Comparison of ENCODE assay signal across 25 mouse cellular contexts in genomic region chr5:80326986-80327385, GRCm38 (mm10).
"Had no signal": no experiment of that assay in that cellular context is flagged by ENCODE, and none has a peak within 500 bp of the region (broad histone marks: within the 10 kb centered on the region; RNA-seq: fewer than 3 reads in every experiment).

No protein-coding gene starts in this region.

- H3K36me3 ChIP-seq: heart, embryonic 10.5 days; heart, embryonic 12.5 days; hindbrain, embryonic 10.5 days; hindbrain, embryonic 12.5 days; intestine, embryonic 15.5 days; liver, embryonic 13.5 days; liver, embryonic 15.5 days had no signal

- DNase-seq: gastrocnemius, adult 2 months; gastrocnemius, postnatal 10 days; gastrocnemius, postnatal 25 days; heart, adult 18-20 months; heart, postnatal 10 days; heart, postnatal 4 days; kidney, adult 18-20 months; kidney, adult 8-10 months; kidney, postnatal 14 days; kidney, postnatal 4 days; liver; liver, embryonic 13.5 days had no signal

- ATAC-seq: hindbrain, embryonic 16.5 days; inflammation-experienced regulatory T-cells, adult 6 months; intestine, embryonic 15.5 days; intestine, postnatal 0 days had no signal

- H3K27ac ChIP-seq: gastrocnemius, adult 2 months; heart, embryonic 10.5 days; hindbrain, embryonic 10.5 days; hindbrain, embryonic 12.5 days; hindbrain, embryonic 14.5 days; intestine, embryonic 15.5 days; layer of hippocampus, adult 2 months; left cerebral cortex, adult 2 months; liver, embryonic 13.5 days; liver, embryonic 15.5 days had no signal

- H3K4me1 ChIP-seq: heart, embryonic 10.5 days; heart, embryonic 12.5 days; hindbrain, embryonic 10.5 days; hindbrain, embryonic 12.5 days; intestine, embryonic 15.5 days; liver, embryonic 13.5 days; liver, embryonic 15.5 days had no signal

- H3K9ac ChIP-seq: heart, embryonic 12.5 days; hindbrain, embryonic 12.5 days; hindbrain, embryonic 14.5 days; intestine, embryonic 15.5 days; liver, embryonic 13.5 days; liver, embryonic 15.5 days had no signal

- H3K4me2 ChIP-seq: heart, embryonic 12.5 days; hindbrain, embryonic 12.5 days; hindbrain, embryonic 14.5 days; intestine, embryonic 15.5 days; liver, embryonic 11.5 days; liver, embryonic 13.5 days; liver, embryonic 15.5 days had no signal

- H3K4me3 ChIP-seq: gastrocnemius, adult 2 months; heart, embryonic 10.5 days; heart, embryonic 12.5 days; hindbrain, embryonic 10.5 days; hindbrain, embryonic 12.5 days; intestine, embryonic 15.5 days; layer of hippocampus, adult 2 months; left cerebral cortex, adult 2 months; liver, embryonic 13.5 days; liver, embryonic 15.5 days had no signal

- H3K27me3 ChIP-seq: heart, embryonic 12.5 days; hindbrain, embryonic 12.5 days; intestine, embryonic 15.5 days; liver, embryonic 13.5 days; liver, embryonic 15.5 days had no signal

- H3K9me3 ChIP-seq: heart, embryonic 10.5 days; heart, embryonic 12.5 days; hindbrain, embryonic 10.5 days; hindbrain, embryonic 12.5 days; intestine, embryonic 15.5 days; liver, embryonic 13.5 days; liver, embryonic 15.5 days had no signal
